In genomic region chr15:7222809-7223208, GRCm38 (mm10) we compare ENCODE assay signal across 8 mouse cellular contexts.
DNase-seq lines count a peak whose midpoint lies in the region; ATAC-seq and TF ChIP-seq lines count a peak whose summit lies in the region.

No protein-coding gene starts in this region.

- no peaks in the 10 kb centered on the region for H3K9me3 ChIP-seq in forebrain, postnatal 0 days (ENCODE audit: low read length)
- no peaks in the 10 kb centered on the region for H3K9me3 ChIP-seq in forebrain, embryonic 12.5 days
- no peaks in the 10 kb centered on the region for H3K9me3 ChIP-seq in kidney, embryonic 14.5 days (ENCODE audit: control insufficient read depth, low read length)
- H3K9me3 ChIP-seq in forebrain, embryonic 16.5 days (ENCODE audit: control insufficient read depth, low read length), result no peaks in the 10 kb centered on the region

- H3K4me1 ChIP-seq in forebrain, postnatal 0 days (ENCODE audit: insufficient read depth), result no peaks in the 10 kb centered on the region
- H3K4me1 ChIP-seq in forebrain, embryonic 12.5 days, result 0 out of 2 replicates have a peak, but pooled peaks cover 2% of the 10 kb centered on the region
- H3K4me1 ChIP-seq in kidney, embryonic 14.5 days (ENCODE audit: control insufficient read depth, insufficient read depth, low read length), result no peaks in the 10 kb centered on the region
- peaks cover 11% of the 10 kb centered on the region for H3K4me1 ChIP-seq in forebrain, embryonic 16.5 days (replicated peaks; ENCODE audit: control insufficient read depth, insufficient read depth, low read length)

- no peak overlapping the region for H3K4me2 ChIP-seq in forebrain, postnatal 0 days (ENCODE audit: low read depth)
- H3K4me2 ChIP-seq in forebrain, embryonic 12.5 days, result no peak overlapping the region
- H3K4me2 ChIP-seq in kidney, embryonic 14.5 days (replicated peaks; ENCODE audit: low read depth, low read length), result no peak overlapping the region
- no peak overlapping the region for H3K4me2 ChIP-seq in forebrain, embryonic 16.5 days (ENCODE audit: low read length)

- H3K4me3 ChIP-seq in forebrain, postnatal 0 days (ENCODE audit: low read depth, low read length), result no peak overlapping the region
- H3K4me3 ChIP-seq in forebrain, embryonic 12.5 days (replicated peaks), result no peak overlapping the region
- H3K4me3 ChIP-seq in kidney, embryonic 14.5 days (ENCODE audit: low read length), result no peak overlapping the region
- H3K4me3 ChIP-seq in forebrain, embryonic 16.5 days (replicated peaks; ENCODE audit: low read length), result no peak overlapping the region

- DNase-seq in forebrain, postnatal 0 days, result no peak
- peak; percentile 53 for DNase-seq in gastrocnemius, postnatal 10 days
- DNase-seq in heart, postnatal 25 days (ENCODE audit: low spot score), result peak; percentile 47
- peak; percentile 17 for DNase-seq in neural tube, embryonic 10.5 days (ENCODE audit: extremely low spot score, low spot score)
- no peak for DNase-seq in right cerebral cortex, postnatal 36 days (ENCODE audit: low spot score in 2 of 2)

- peak; percentile 30; the same call in 1 of the 2 replicates for ATAC-seq in forebrain, postnatal 0 days
- ATAC-seq in forebrain, embryonic 12.5 days (ENCODE audit: low FRiP score), result no peak
- no peak for ATAC-seq in kidney, embryonic 14.5 days (ENCODE audit: low FRiP score, low TSS enrichment)
- no peak for ATAC-seq in forebrain, embryonic 16.5 days

- intact Hi-C loops in heart, postnatal 25 days (cut with DNase I), result no loop called here

- TF ChIP-seq CTCF in forebrain, postnatal 0 days (IDR thresholded peaks at IDR 0.05; ENCODE audit: low read depth), result no peak

- WGBS in forebrain, postnatal 0 days, result 44% methylated on average over 11 of the region's 11 CpGs
- WGBS in forebrain, embryonic 12.5 days, result 45% methylated on average over 11 of the region's 11 CpGs
- WGBS in kidney, embryonic 14.5 days, result 52% methylated on average over 11 of the region's 11 CpGs
- 53% methylated on average over 11 of the region's 11 CpGs for WGBS in forebrain, embryonic 16.5 days

- H3K9ac ChIP-seq in forebrain, postnatal 0 days, result no peak overlapping the region
- no peak overlapping the region for H3K9ac ChIP-seq in forebrain, embryonic 12.5 days
- no peak overlapping the region for H3K9ac ChIP-seq in kidney, embryonic 14.5 days (ENCODE audit: low read depth, low read length)
- H3K9ac ChIP-seq in forebrain, embryonic 16.5 days (replicated peaks; ENCODE audit: low read depth, low read length), result no peak overlapping the region

- H3K27ac ChIP-seq in forebrain, postnatal 0 days (ENCODE audit: low read depth, low read length), result no peak overlapping the region
- no peak overlapping the region for H3K27ac ChIP-seq in forebrain, embryonic 12.5 days
- H3K27ac ChIP-seq in kidney, embryonic 14.5 days (ENCODE audit: low read depth, low read length), result no peak overlapping the region
- no peak overlapping the region for H3K27ac ChIP-seq in forebrain, embryonic 16.5 days (ENCODE audit: low read length)

- H3K36me3 ChIP-seq in forebrain, postnatal 0 days (ENCODE audit: insufficient read depth), result no peaks in the 10 kb centered on the region
- no peaks in the 10 kb centered on the region for H3K36me3 ChIP-seq in forebrain, embryonic 12.5 days (replicated peaks)
- no peaks in the 10 kb centered on the region for H3K36me3 ChIP-seq in kidney, embryonic 14.5 days (ENCODE audit: control insufficient read depth, insufficient read depth, low read length)
- H3K36me3 ChIP-seq in forebrain, embryonic 16.5 days (ENCODE audit: control insufficient read depth, insufficient read depth), result no peaks in the 10 kb centered on the region

- no peaks in the 10 kb centered on the region for H3K27me3 ChIP-seq in forebrain, postnatal 0 days (ENCODE audit: insufficient read depth, low read length)
- H3K27me3 ChIP-seq in forebrain, embryonic 12.5 days, result no peaks in the 10 kb centered on the region
- no peaks in the 10 kb centered on the region for H3K27me3 ChIP-seq in kidney, embryonic 14.5 days (ENCODE audit: control insufficient read depth, insufficient read depth, low read length)
- no peaks in the 10 kb centered on the region for H3K27me3 ChIP-seq in forebrain, embryonic 16.5 days (replicated peaks; ENCODE audit: control insufficient read depth, insufficient read depth, low read length)

Comparison
In these comparisons a context has a peak if more than half of its experiments do, and no peak if none do; other contexts are left out.
1. DNase-seq: peak in gastrocnemius, postnatal 10 days (single experiment), heart, postnatal 25 days (single experiment) and neural tube, embryonic 10.5 days (single experiment); none in forebrain, postnatal 0 days (single experiment) and right cerebral cortex, postnatal 36 days (0 of 2).